Mouse (Mus musculus) heart, postnatal 0 days (tissue): ENCODE data around the gene Sbk1. TPM values are rescaled to one million over a fixed set of nuclear protein-coding genes. Genes with fewer than 3 reads are reported as not detected.

Experiments
- ATAC-seq: fragments of 200-750 bp; cut with Nextera tagmentation; 2 replicates; pipeline ENCODE4 v1.8.0; 2017; ENCODE audit warnings: low read depth, moderate number of reproducible peaks, moderate library complexity; ENCODE audit not compliant: insufficient read depth
- DNase-seq: peaks from one replicate; pipeline ENCODE4 v3.0.0-alpha.2; 2016; ENCODE audit warnings: low spot score
- H3K27ac ChIP-seq: fragments of 300-500 bp; sonication (generic); 2 replicates; pipeline ENCODE4 v1.5.1; 2014; ENCODE audit warnings: low read depth, mild to moderate bottlenecking
- H3K27me3 ChIP-seq: fragments of 300-500 bp; sonication (generic); 2 replicates; pipeline ENCODE4 v1.6.1; 2014; ENCODE audit warnings: low read length, mixed read lengths; ENCODE audit not compliant: control insufficient read depth, insufficient read depth
- H3K36me3 ChIP-seq: fragments of 300-500 bp; sonication (generic); replicated peaks from 2 replicates; pipeline ENCODE4 v1.6.1; 2014; ENCODE audit warnings: low read length, mixed read lengths; ENCODE audit not compliant: control insufficient read depth, insufficient read depth
- H3K4me1 ChIP-seq: fragments of 300-500 bp; sonication (generic); 2 replicates; pipeline ENCODE4 v1.6.1; 2014; ENCODE audit warnings: antibody characterized with exemption; ENCODE audit not compliant: control insufficient read depth, insufficient read depth
- H3K4me2 ChIP-seq: fragments of 300-500 bp; sonication (generic); 2 replicates; pipeline ENCODE4 v1.6.1; 2014; ENCODE audit warnings: low read depth, mild to moderate bottlenecking, low read length, moderate library complexity
- H3K4me3 ChIP-seq: fragments of 300-500 bp; sonication (generic); 2 replicates; pipeline ENCODE4 v1.5.1; 2014; ENCODE audit warnings: low read depth, low read length
- H3K9ac ChIP-seq: fragments of 300-500 bp; sonication (generic); replicated peaks from 2 replicates; pipeline ENCODE4 v1.6.1; 2014; ENCODE audit warnings: low read depth, low read length, mixed read lengths
- H3K9me3 ChIP-seq: fragments of 300-500 bp; sonication (generic); replicated peaks from 2 replicates; pipeline ENCODE4 v1.6.1; 2016; ENCODE audit warnings: low read length; ENCODE audit not compliant: control insufficient read depth
- CTCF ChIP-seq: IDR thresholded peaks from 2 replicates; pipeline ENCODE4 v1.5.1; 2016; ENCODE audit warnings: antibody characterized with exemption, control low read depth, low read depth
- EP300 ChIP-seq: IDR thresholded peaks from 2 replicates; pipeline ENCODE4 v1.6.1; 2016; ENCODE audit warnings: antibody characterized with exemption, low read depth
- WGBS: fragments of 180-500 bp; shearing (Covaris S2); extraction: QIAGEN DNeasy Blood & Tissue Kit; methylation state at CpG from one replicate; pipeline ENCODE4 v1.1.7; 2014; 5-methylcytosine and 5-hydroxymethylcytosine counted together
- polyA plus RNA-seq: library from polyadenylated mRNA; unstranded; fragments of >200 nt; fragmentation: Nextera tagmentation; extraction: Ambion mirVana; gene quantifications from 2 replicates; pipeline ENCODE4 v1.2.1, GENCODE M21; 2015
- total RNA-seq: library from RNA; depleted of rRNA; stranded (reverse); fragments of >200 nt; gene quantifications from 2 replicates; pipeline ENCODE4 v1.2.3, GENCODE M21; 2014; ENCODE audit warnings: low replicate concordance

The Sbk1 gene
- total and polyA plus RNA-seq, 2 experiments from 2014 or later = 17.4 to 42.0 TPM

GRCm38 (mm10) chr7:126288104-126288497, 15.7 kb downstream of the Sbk1 start:
- peaks cover 16% of the 10 kb centered on the region for H3K36me3 ChIP-seq
- H3K4me1 ChIP-seq = peaks cover 32% of the 10 kb centered on the region
- no peaks in the 10 kb centered on the region for H3K27me3 ChIP-seq
- TF ChIP-seq CTCF (no peak), EP300 (no peak)
- H3K9ac ChIP-seq = no peak overlapping the region
- no peaks in the 10 kb centered on the region for H3K9me3 ChIP-seq
- H3K4me2 ChIP-seq = no peak overlapping the region; the same call in 1 of the 2 replicates
- 55% methylated on average over 2 of the region's 2 CpGs for WGBS
- ATAC-seq (no peak), DNase-seq (no peak)
- no peak overlapping the region for H3K4me3 ChIP-seq
- H3K27ac ChIP-seq = no peak overlapping the region

GRCm38 (mm10) chr7:126288571-126289091, 16.2 kb downstream of the Sbk1 start:
- no peak for DNase-seq
- WGBS = 75% methylated on average over 13 of the region's 13 CpGs
- Histone ChIP-seq H3K4me2 (no peak overlapping the region), H3K9me3 (no peaks in the 10 kb centered on the region), H3K4me3 (no peak overlapping the region), H3K9ac (no peak overlapping the region), H3K36me3 (peaks cover 21% of the 10 kb centered on the region), H3K27ac (no peak overlapping the region), H3K4me1 (peaks cover 32% of the 10 kb centered on the region), H3K27me3 (no peaks in the 10 kb centered on the region)
- ATAC-seq = no peak
- TF ChIP-seq EP300 = no peak
- TF ChIP-seq CTCF = no peak

- no peak for ATAC-seq
- WGBS = 75% methylated on average over 7 of the region's 7 CpGs
- no peak for TF ChIP-seq EP300
- no peak for TF ChIP-seq CTCF
These were observed 17.0 kb downstream of the Sbk1 start for GRCm38 (mm10) chr7:126289371-126289770.

GRCm38 (mm10) chr7:126289956-126290355, 17.5 kb downstream of the Sbk1 start:
- Histone ChIP-seq H3K36me3 (peaks cover 29% of the 10 kb centered on the region), H3K9me3 (no peaks in the 10 kb centered on the region), H3K27ac (no peak overlapping the region), H3K4me2 (no peak overlapping the region), H3K4me1 (peaks cover 22% of the 10 kb centered on the region), H3K4me3 (no peak overlapping the region), H3K9ac (no peak overlapping the region), H3K27me3 (no peaks in the 10 kb centered on the region)
- no peak for TF ChIP-seq CTCF
- no peak for TF ChIP-seq EP300
- DNase-seq = no peak
- no peak for ATAC-seq
- WGBS = 90% methylated on average over 7 of the region's 7 CpGs

More at GRCm38 (mm10) chr7:126289371-126289770, 17.0 kb downstream of the Sbk1 start:
- no peak for DNase-seq
- Histone ChIP-seq H3K9me3 (no peaks in the 10 kb centered on the region), H3K27ac (no peak overlapping the region), H3K36me3 (peaks cover 28% of the 10 kb centered on the region), H3K4me1 (peaks cover 28% of the 10 kb centered on the region), H3K9ac (no peak overlapping the region), H3K27me3 (no peaks in the 10 kb centered on the region), H3K4me2 (no peak overlapping the region), H3K4me3 (no peak overlapping the region)

- peaks cover 11% of the 10 kb centered on the region for H3K4me1 ChIP-seq
- H3K4me3 ChIP-seq = no peak overlapping the region
- no peaks in the 10 kb centered on the region for H3K9me3 ChIP-seq
- no peak for DNase-seq
- TF ChIP-seq EP300 = no peak
- no peak overlapping the region for H3K9ac ChIP-seq
- peaks cover 29% of the 10 kb centered on the region for H3K36me3 ChIP-seq
- H3K4me2 ChIP-seq = no peak overlapping the region
- no peaks in the 10 kb centered on the region for H3K27me3 ChIP-seq
- no peak overlapping the region for H3K27ac ChIP-seq
- ATAC-seq = no peak
- WGBS = 73% methylated on average over 66 of the region's 72 CpGs
These were observed 19.5 kb downstream of the Sbk1 start for GRCm38 (mm10) chr7:126291681-126292545.

GRCm38 (mm10) chr7:126293091-126293490, 20.7 kb downstream of the Sbk1 start:
- WGBS = 83% methylated on average over 4 of the region's 4 CpGs
- peaks cover 5% of the 10 kb centered on the region for H3K4me1 ChIP-seq
- H3K4me3 ChIP-seq = no peak overlapping the region
- H3K27me3 ChIP-seq = no peaks in the 10 kb centered on the region
- TF ChIP-seq EP300 = no peak
- no peak for TF ChIP-seq CTCF
- H3K36me3 ChIP-seq = peaks cover 29% of the 10 kb centered on the region
- no peaks in the 10 kb centered on the region for H3K9me3 ChIP-seq
- no peak overlapping the region for H3K9ac ChIP-seq
- no peak overlapping the region for H3K4me2 ChIP-seq
- ATAC-seq = no peak
- no peak for DNase-seq
- no peak overlapping the region for H3K27ac ChIP-seq
